ENCODE assay signal across 9 mouse cellular contexts in genomic region chr7:73394013-73394409, GRCm38 (mm10). TPM values are rescaled to one million over a fixed set of nuclear protein-coding genes. Genes with fewer than 3 reads are reported as not detected.
A peak's percentile ranks its signal among the peaks of the same experiment; 100 is the strongest.
DNase-seq lines count a peak whose midpoint lies in the region; ATAC-seq and TF ChIP-seq lines count a peak whose summit lies in the region.
"Had no signal": no experiment of that assay in that cellular context is flagged by ENCODE, and none has a peak within 500 bp of the region (broad histone marks: within the 10 kb centered on the region; RNA-seq: fewer than 3 reads in every experiment).

No protein-coding gene starts in this region.

- no peak for ATAC-seq in heart, embryonic 16.5 days (replicated peaks; ENCODE audit: extremely low read depth, insufficient read depth, low FRiP score)
- no peak for ATAC-seq in forebrain, postnatal 0 days
- ATAC-seq in erythroblast, adult 5-6 weeks (replicated peaks; ENCODE audit: low FRiP score, poor library complexity, severe bottlenecking), result no peak
- no peak for ATAC-seq in monocyte, adult 5-6 weeks (replicated peaks; ENCODE audit: insufficient number of reproducible peaks, low FRiP score, low TSS enrichment, poor library complexity, severe bottlenecking)

- H3K36me3 ChIP-seq in heart, embryonic 16.5 days (ENCODE audit: control insufficient read depth, insufficient read depth), result no peaks in the 10 kb centered on the region
- peaks cover 42% of the 10 kb centered on the region for H3K36me3 ChIP-seq in embryonic facial prominence, embryonic 10.5 days (replicated peaks)
- no peaks in the 10 kb centered on the region for H3K36me3 ChIP-seq in forebrain, postnatal 0 days (ENCODE audit: insufficient read depth)
- peaks cover 77% of the 10 kb centered on the region for H3K36me3 ChIP-seq in midbrain, embryonic 10.5 days

- no peak overlapping the region for H3K9ac ChIP-seq in heart, embryonic 16.5 days (ENCODE audit: low read length)
- 0 out of 2 replicates have a peak overlapping the region, but pooled peaks have one; percentile 65 for H3K9ac ChIP-seq in forebrain, postnatal 0 days

- no peak for TF ChIP-seq CTCF in forebrain, postnatal 0 days (IDR thresholded peaks at IDR 0.05; ENCODE audit: low read depth)

- no peaks in the 10 kb centered on the region for H3K9me3 ChIP-seq in heart, embryonic 16.5 days (replicated peaks; ENCODE audit: control insufficient read depth, low read length)
- H3K9me3 ChIP-seq in embryonic facial prominence, embryonic 10.5 days, result no peaks in the 10 kb centered on the region
- H3K9me3 ChIP-seq in forebrain, postnatal 0 days (ENCODE audit: low read length), result no peaks in the 10 kb centered on the region
- no peaks in the 10 kb centered on the region; the same call in 1 of the 2 replicates for H3K9me3 ChIP-seq in midbrain, embryonic 10.5 days (replicated peaks)

- intact Hi-C loops in heart, postnatal 14 days (cut with DNase I), result no loop called here

- no peak overlapping the region for H3K27ac ChIP-seq in heart, embryonic 16.5 days (ENCODE audit: low read length)
- peak overlapping the region; percentile 98 for H3K27ac ChIP-seq in embryonic facial prominence, embryonic 10.5 days (replicated peaks)
- H3K27ac ChIP-seq in forebrain, postnatal 0 days (ENCODE audit: low read depth, low read length), result no peak overlapping the region; the same call in 1 of the 2 replicates
- H3K27ac ChIP-seq in midbrain, embryonic 10.5 days (replicated peaks), result peak overlapping the region; percentile 98

- peak overlapping the region; percentile 97; the same call in 1 of the 2 replicates for H3K4me2 ChIP-seq in heart, embryonic 16.5 days (ENCODE audit: low read depth, low read length)
- peak overlapping the region; percentile 93 for H3K4me2 ChIP-seq in forebrain, postnatal 0 days (ENCODE audit: low read depth)

- 71% methylated on average over 4 of the region's 4 CpGs for WGBS in heart, embryonic 16.5 days
- 56% methylated on average over 4 of the region's 4 CpGs for WGBS in embryonic facial prominence, embryonic 10.5 days
- WGBS in forebrain, postnatal 0 days, result 18% methylated on average over 4 of the region's 4 CpGs
- 66% methylated on average over 4 of the region's 4 CpGs for WGBS in midbrain, embryonic 10.5 days

- peaks cover 20% of the 10 kb centered on the region for H3K27me3 ChIP-seq in heart, embryonic 16.5 days (ENCODE audit: control insufficient read depth, insufficient read depth, low read length)
- H3K27me3 ChIP-seq in embryonic facial prominence, embryonic 10.5 days (replicated peaks; ENCODE audit: low read depth, poor library complexity, severe bottlenecking), result peaks cover 11% of the 10 kb centered on the region; the same call in 1 of the 2 replicates
- H3K27me3 ChIP-seq in forebrain, postnatal 0 days (ENCODE audit: insufficient read depth, low read length), result no peaks in the 10 kb centered on the region
- no peaks in the 10 kb centered on the region; the same call in 1 of the 2 replicates for H3K27me3 ChIP-seq in midbrain, embryonic 10.5 days (ENCODE audit: low read depth, poor library complexity, severe bottlenecking)

- H3K4me1 ChIP-seq in heart, embryonic 16.5 days (ENCODE audit: control insufficient read depth, insufficient read depth, low read length), result peaks cover 17% of the 10 kb centered on the region
- H3K4me1 ChIP-seq in embryonic facial prominence, embryonic 10.5 days, result peaks cover 87% of the 10 kb centered on the region
- peaks cover 34% of the 10 kb centered on the region for H3K4me1 ChIP-seq in forebrain, postnatal 0 days (ENCODE audit: insufficient read depth)
- H3K4me1 ChIP-seq in midbrain, embryonic 10.5 days, result peaks cover 84% of the 10 kb centered on the region

- no peak for DNase-seq in heart, postnatal 14 days
- DNase-seq in embryonic facial prominence, embryonic 10.5 days (ENCODE audit: low spot score), result no peak
- no peak for DNase-seq in forebrain, postnatal 0 days
- DNase-seq in midbrain, embryonic 10.5 days (ENCODE audit: low spot score), result no peak
- no peak for DNase-seq in urinary bladder, postnatal 14 days (ENCODE audit: low spot score)

- no peak overlapping the region for H3K4me3 ChIP-seq in heart, embryonic 16.5 days (ENCODE audit: low read length)
- peak overlapping the region; percentile 93 for H3K4me3 ChIP-seq in embryonic facial prominence, embryonic 10.5 days
- H3K4me3 ChIP-seq in forebrain, postnatal 0 days (ENCODE audit: low read depth, low read length), result peak overlapping the region; percentile 51; the same call in 1 of the 2 replicates
- H3K4me3 ChIP-seq in midbrain, embryonic 10.5 days, result peak overlapping the region; percentile 87
- H3K4me3 ChIP-seq: myocyte had no signal

RNA-seq across cellular contexts. Expression of gene Rgma, which starts 18.7 kb away (rescaled TPM):
- polyA plus RNA-seq in heart, embryonic 16.5 days (2015; fragmentation: Nextera tagmentation; extraction: Ambion mirVana), result 3.6 and 4.4 TPM in 2 replicates
- total RNA-seq in heart, postnatal 14 days (2021), result 10 to 100 TPM; 63.3 to 76.9 TPM
- polyA plus RNA-seq in embryonic facial prominence, embryonic 10.5 days (2016; fragmentation: Nextera tagmentation; extraction: Ambion mirVana), result 23.4 and 26.5 TPM in 2 replicates
- 72.2 and 96.4 TPM in 2 replicates for total RNA-seq in forebrain, postnatal 0 days (2014; rRNA removed)
- polyA plus RNA-seq in forebrain, postnatal 0 days (2015; fragmentation: Nextera tagmentation; extraction: Ambion mirVana), result 34.1 and 39.9 TPM in 2 replicates
- 51.2 and 65.4 TPM in 2 replicates for polyA plus RNA-seq in midbrain, embryonic 10.5 days (2016; fragmentation: Nextera tagmentation; extraction: Ambion mirVana)
- not detected in 2 replicates for total RNA-seq in erythroblast, adult 5-6 weeks (2015; ENCODE audit: low replicate concordance)
- total RNA-seq in erythroblast, adult 5-6 weeks (2017; ENCODE audit: low replicate concordance), result not detected in 2 replicates
- not detected in 3 replicates for total RNA-seq in monocyte, adult 5-6 weeks (2017)

Comparison
In these comparisons a context has a peak if more than half of its experiments do, and no peak if none do; other contexts are left out.
1. H3K27ac ChIP-seq: peak in embryonic facial prominence, embryonic 10.5 days (single experiment) and midbrain, embryonic 10.5 days (single experiment); none in heart, embryonic 16.5 days (single experiment) and forebrain, postnatal 0 days (single experiment).
2. RNA of gene Rgma, which starts 18.7 kb away (total RNA-seq): 72.2 to 96.4 TPM in forebrain, postnatal 0 days and 63.3 to 76.9 TPM in heart, postnatal 14 days; not detected in erythroblast, adult 5-6 weeks and not detected in monocyte, adult 5-6 weeks; every median in the first group is over 10 times any median in the second.